Mouse (Mus musculus) G1E (cell line): ENCODE measurements around the gene Cdc37.

ENCODE experiments used
- CTCF ChIP-seq: IDR thresholded peaks from 2 replicates; pipeline ENCODE4 v1.5.1; 2012; ENCODE audit warnings: low read depth, low read length, inconsistent platforms, mixed read lengths
- GATA1 ChIP-seq: IDR thresholded peaks from 2 replicates; pipeline ENCODE4 v1.6.1; 2012; ENCODE audit warnings: borderline replicate concordance, low read length, inconsistent platforms, mixed read lengths
- GATA2 ChIP-seq: IDR thresholded peaks from 2 replicates; pipeline ENCODE4 v1.6.1; 2012; ENCODE audit warnings: low read depth, low read length, inconsistent platforms, borderline replicate concordance
- POLR2AphosphoS5 ChIP-seq: IDR thresholded peaks from 2 replicates; pipeline ENCODE4 v1.6.1; 2012; ENCODE audit warnings: low read depth, low read length, inconsistent platforms; ENCODE audit not compliant: insufficient replicate concordance
- TAL1 ChIP-seq: conservative IDR thresholded peaks from 2 replicates; pipeline ENCODE4 v1.6.1; 2012; ENCODE audit warnings: low read depth, low read length, inconsistent platforms, mixed read lengths

- TF ChIP-seq GATA1 (no peak), CTCF (no peak), TAL1 (no peak), GATA2 (no peak), POLR2AphosphoS5 (no peak)
Measured at GRCm38 (mm10) chr9:21090972-21091706, 58.6 kb downstream of the Cdc37 start.
